Mouse (Mus musculus): ENCODE results near the gene Kdm1a. TPM values are rescaled to one million over a fixed set of nuclear protein-coding genes. Genes with fewer than 3 reads are reported as not detected.

Kdm1a gene
- polyA plus RNA-seq, 2 experiments from 2014 or later: 17.1 to 19.4 TPM

GRCm38 (mm10) chr4:136519866-136520265, 82.7 kb downstream of the Kdm1a start:
- no peak for ATAC-seq

GRCm38 (mm10) chr4:136518576-136518975, 83.9 kb downstream of the Kdm1a start:
- ATAC-seq: no peak

GRCm38 (mm10) chr4:136518141-136518540, 84.4 kb downstream of the Kdm1a start:
- no peak for ATAC-seq

GRCm38 (mm10) chr4:136512905-136513304, 89.6 kb downstream of the Kdm1a start:
- no peak for ATAC-seq

GRCm38 (mm10) chr4:136511708-136512107, 90.8 kb downstream of the Kdm1a start:
- ATAC-seq: no peak

- no peak for ATAC-seq
Measured at GRCm38 (mm10) chr4:136509857-136510256, 92.7 kb downstream of the Kdm1a start.

- no peak for ATAC-seq
Measured at GRCm38 (mm10) chr4:136505426-136506215, 96.9 kb downstream of the Kdm1a start.

Other genes starting within 250 kb of the Kdm1a start
- gene Htr1d, start 179.2 kb downstream of the Kdm1a start, polyA plus RNA-seq (2017; shearing (Covaris generic)): under 1 TPM in 1 of 2 experiments, not detected in 1; 0.37 TPM
- gene 6030445D17Rik, start 140.5 kb downstream of the Kdm1a start, polyA plus RNA-seq (2017; shearing (Covaris generic)): not detected
- gene Luzp1, start 133.0 kb downstream of the Kdm1a start, polyA plus RNA-seq (2017; shearing (Covaris generic)): 1 to 10 TPM; 4.7 to 7.4 TPM
- not detected for gene Tex46, start 7.7 kb upstream of the Kdm1a start, polyA plus RNA-seq (2017; shearing (Covaris generic))
- gene Lactbl1, start 19.9 kb upstream of the Kdm1a start, polyA plus RNA-seq (2017; shearing (Covaris generic)): not detected
- not detected for gene Ephb2, start 233.3 kb upstream of the Kdm1a start, polyA plus RNA-seq (2017; shearing (Covaris generic))